Mouse (Mus musculus) testis, postnatal 10 days (tissue): Measurements from ENCODE around the gene Rsad2.
"Not testable (repeated sequence)": the region's sequence is repeated elsewhere in the genome, so short reads cannot be mapped to it uniquely, and the experiment has no call there.

Source experiments
- DNase-seq: peaks from one replicate; pipeline ENCODE4 v3.0.0; 2021; ENCODE audit warnings: low spot score

The Rsad2 gene

GRCm38 (mm10) chr12:26456028-26456698 is at the start of gene Rsad2:
Gene Rsad2 (minus strand): TSS chr12:26456452.
- DNase-seq = peak; percentile 54

DNA sequence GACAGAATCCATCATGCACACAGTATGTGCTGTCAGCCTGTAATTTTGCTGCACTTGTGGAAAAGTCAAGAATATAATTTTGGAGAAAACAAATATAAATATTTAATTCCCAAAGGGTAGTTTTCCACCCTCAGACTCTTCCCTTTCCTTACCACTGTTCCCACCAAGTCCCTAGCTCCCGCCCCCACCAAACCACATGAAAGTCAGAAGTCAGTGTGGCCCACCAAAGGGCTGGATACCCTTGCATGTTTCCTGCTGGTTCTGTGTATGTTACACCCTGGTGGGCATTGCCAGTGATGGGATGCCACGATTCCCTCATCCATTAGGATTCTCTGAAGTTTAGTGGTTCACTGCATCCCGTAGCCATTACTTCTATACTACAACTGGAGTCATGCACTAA is 44.8 kb upstream of the Rsad2 start:
- DNase-seq = no peak

- no peak for DNase-seq
These were observed 33.7 kb upstream of the Rsad2 start for GRCm38 (mm10) chr12:26489942-26490341.

DNA sequence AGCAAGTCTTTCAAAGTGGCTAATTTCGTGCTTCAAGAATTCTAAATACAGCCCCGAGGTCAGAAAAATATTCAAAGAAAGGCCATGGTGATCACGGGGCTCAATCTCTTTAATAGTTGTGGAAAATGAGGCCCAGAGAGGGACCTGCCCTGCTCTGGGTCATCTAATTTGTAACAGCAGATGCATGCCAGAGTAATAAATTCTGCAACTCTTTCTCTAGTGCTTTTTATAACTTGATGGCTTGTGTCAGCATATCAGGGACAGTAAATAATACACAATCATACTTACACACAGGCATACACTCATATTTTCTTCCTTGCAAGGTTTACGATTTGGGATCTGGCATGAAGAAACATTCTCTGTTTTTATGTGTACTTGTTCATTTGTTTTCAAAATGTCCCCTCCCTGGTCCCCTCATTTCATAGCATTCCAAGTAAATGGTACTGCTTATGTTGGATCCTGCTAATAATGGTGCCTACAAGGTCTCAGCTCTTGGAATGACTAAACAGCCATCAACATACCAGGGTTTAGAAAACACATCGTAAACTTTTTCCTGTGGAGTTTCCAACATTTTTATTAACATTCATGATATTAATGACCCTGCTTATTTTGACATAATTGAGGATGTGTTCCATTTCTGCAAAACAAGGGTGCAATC is 32.5 kb upstream of the Rsad2 start:
- no peak for DNase-seq

- DNase-seq = no peak
These were observed 31.8 kb upstream of the Rsad2 start for GRCm38 (mm10) chr12:26487874-26488616.

DNA sequence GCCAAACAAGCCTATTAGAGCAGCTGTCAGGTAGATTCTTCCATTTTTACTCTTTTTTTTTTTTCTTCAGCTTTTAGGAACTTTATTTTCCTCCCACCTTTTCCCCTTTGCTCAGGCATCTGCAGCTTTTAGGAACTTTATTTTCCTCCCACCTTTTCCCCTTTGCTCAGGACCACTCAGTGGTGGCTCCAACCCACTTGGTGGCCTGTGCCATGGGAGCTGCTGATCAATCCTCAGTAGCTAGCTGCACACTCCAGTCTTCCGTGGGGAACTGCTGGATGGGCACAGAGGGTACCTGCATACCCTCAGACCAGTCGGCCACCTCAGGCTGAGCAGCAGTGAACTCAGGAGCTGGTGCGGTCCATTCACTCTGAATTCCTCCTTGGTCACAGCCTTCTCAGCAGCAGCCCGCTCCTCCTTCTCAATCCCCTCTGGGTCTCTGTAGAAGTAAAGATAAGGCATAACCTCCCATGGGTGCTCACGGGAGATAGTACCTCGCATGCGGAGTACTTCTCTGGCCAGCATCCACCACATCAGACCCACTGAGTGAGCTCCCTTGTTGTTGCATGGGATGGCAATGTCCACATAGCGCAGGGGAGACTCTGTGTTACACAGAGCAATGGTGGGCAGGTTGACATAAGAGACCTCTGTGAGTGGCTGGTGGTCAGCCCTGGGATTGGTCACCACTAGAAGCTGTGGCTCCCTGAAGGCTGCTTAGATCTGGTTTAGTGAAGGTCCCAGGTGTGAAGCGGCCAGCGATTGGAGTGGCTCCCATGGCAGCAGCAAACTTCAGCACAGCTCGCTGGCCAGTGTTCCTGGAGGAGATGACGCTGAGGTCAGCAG is 29.7 kb upstream of the Rsad2 start:
- not testable (repeated sequence) for DNase-seq

GRCm38 (mm10) chr12:26478196-26479004 is 22.1 kb upstream of the Rsad2 start:
- no peak for DNase-seq

DNA sequence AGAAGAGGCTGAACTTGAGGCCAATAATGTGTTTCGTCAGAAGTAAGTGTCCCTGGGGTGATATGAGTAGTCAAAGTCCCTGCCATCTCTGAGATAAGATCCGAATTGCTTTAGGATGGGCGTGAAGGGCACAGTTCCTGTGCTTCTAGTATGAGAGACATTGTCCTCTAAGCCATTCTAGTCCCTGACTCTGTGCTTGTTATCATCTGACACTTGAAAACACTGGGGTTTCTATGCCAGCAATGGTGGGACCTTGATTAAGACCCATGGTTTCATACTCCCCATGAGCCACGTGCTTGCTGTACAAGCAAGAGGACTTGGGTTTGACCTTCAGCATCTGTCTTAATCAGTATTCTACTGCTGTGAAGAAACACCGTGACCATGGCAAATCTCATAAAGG is 20.9 kb upstream of the Rsad2 start:
- DNase-seq = no peak

- DNase-seq = no peak
These were observed 17.5 kb upstream of the Rsad2 start for GRCm38 (mm10) chr12:26473746-26474145.

- no peak for DNase-seq
These were observed 16.7 kb upstream of the Rsad2 start for GRCm38 (mm10) chr12:26472770-26473481.

- no peak for DNase-seq
These were observed 15.1 kb upstream of the Rsad2 start for GRCm38 (mm10) chr12:26471376-26471775.

DNA sequence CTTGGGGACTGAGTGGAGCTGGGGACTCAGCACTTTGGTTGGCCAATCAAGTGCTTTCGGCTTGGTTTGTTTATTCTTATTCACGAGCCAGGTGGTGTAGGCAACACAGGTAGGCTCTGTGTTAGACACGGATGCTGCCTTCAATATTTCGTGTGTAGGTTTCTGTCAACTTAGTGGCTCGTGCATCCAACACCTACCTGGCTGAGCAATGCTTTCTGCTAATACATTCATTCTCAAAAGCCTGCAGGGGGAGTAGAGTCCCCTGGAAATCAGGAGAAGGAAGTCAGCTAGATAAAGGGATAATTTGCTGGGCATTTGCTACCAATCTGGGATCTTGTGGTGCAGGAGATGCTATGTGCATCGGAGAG is 13.8 kb upstream of the Rsad2 start:
- DNase-seq = no peak

GRCm38 (mm10) chr12:26469098-26470041 is 13.1 kb upstream of the Rsad2 start, which contains the start of gene Cmpk2:
Gene Cmpk2 (plus strand): TSS chr12:26469204.
- DNase-seq = peak; percentile 87

- DNase-seq = no peak
These were observed 9.3 kb upstream of the Rsad2 start for GRCm38 (mm10) chr12:26465600-26465999.

GRCm38 (mm10) chr12:26460091-26460490 is 3.8 kb upstream of the Rsad2 start:
- DNase-seq = no peak

- no peak for DNase-seq
These were observed 1.6 kb downstream of the Rsad2 start for GRCm38 (mm10) chr12:26454682-26455081.

- no peak for DNase-seq
These were observed 3.3 kb downstream of the Rsad2 start for GRCm38 (mm10) chr12:26452951-26453350.

GRCm38 (mm10) chr12:26451150-26451549 is 5.1 kb downstream of the Rsad2 start:
- no peak for DNase-seq

GRCm38 (mm10) chr12:26449483-26449882 is 6.8 kb downstream of the Rsad2 start:
- DNase-seq = no peak
